Mouse (Mus musculus): ENCODE results near the gene Gpr146. TPM values are rescaled to one million over a fixed set of nuclear protein-coding genes. Genes with fewer than 3 reads are reported as not detected.

Gpr146 gene
- polyA plus RNA-seq (2012; ENCODE audit: low replicate concordance): 37.7 and 55.6 TPM in 2 replicates

GRCm38 (mm10) chr5:139377468-139378270 is at the start of gene Gpr146:
Gpr146 (plus strand) TSS chr5:139377697.

GRCm38 (mm10) chr5:139351134-139351533 is 26.4 kb upstream of the Gpr146 start, which contains the start of gene Cox19:
Cox19 (minus strand) TSS chr5:139351418.

GRCm38 (mm10) chr5:139352317-139352716 is 25.2 kb upstream of the Gpr146 start, which contains the start of gene Cyp2w1:
Cyp2w1 (plus strand) TSS chr5:139352617.

DNA sequence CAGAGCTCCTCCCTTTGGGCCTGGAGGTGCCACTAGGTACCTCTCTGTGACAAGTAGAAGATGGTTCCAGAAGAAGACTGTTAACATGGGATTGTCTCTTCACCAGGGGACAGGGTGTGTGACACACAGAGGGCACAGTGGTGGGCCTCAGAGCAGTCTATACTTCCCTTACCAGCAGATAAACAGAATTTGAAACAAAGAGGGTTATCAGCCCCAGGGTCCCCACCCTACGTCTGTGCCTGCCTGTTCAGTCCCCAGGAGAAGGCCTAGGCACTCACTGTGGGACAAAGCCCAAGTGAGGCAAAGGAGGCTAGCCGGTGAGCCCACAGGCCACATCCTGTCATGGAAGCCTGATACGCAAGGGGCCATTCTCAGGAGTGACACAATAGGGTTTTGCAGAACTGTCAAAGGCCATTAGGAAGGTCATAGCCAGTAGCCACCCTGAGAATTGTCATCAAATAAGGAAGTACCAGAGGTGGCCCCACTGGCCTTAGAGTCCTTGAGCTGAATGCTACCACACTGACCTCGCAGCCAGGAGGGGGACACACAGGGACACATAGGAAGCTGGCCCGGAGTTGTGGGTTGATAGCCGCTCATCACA is 27.4 kb downstream of the Gpr146 start, which contains the start of gene C130050O18Rik:
Gene C130050O18Rik (plus strand): TSS at position 480 of the 601 bp plus-strand sequence.

GRCm38 (mm10) chr5:139423026-139423865 is 45.7 kb downstream of the Gpr146 start, which contains the start of gene Gper1:
Gper1 (plus strand) TSS chr5:139423151.

Other genes with a start within 250 kb of the Gpr146 start
- gene Prkar1b, start 227.7 kb upstream of the Gpr146 start, polyA plus RNA-seq (2012; ENCODE audit: low replicate concordance): 0.95 and 1.6 TPM in 2 replicates
- gene Dnaaf5, start 227.5 kb upstream of the Gpr146 start, polyA plus RNA-seq (2012; ENCODE audit: low replicate concordance): 83.4 and 123 TPM in 2 replicates
- 11.8 and 39.6 TPM in 2 replicates for gene Sun1, start 177.1 kb upstream of the Gpr146 start, polyA plus RNA-seq (2012; ENCODE audit: low replicate concordance)
- gene Get4, start 125.4 kb upstream of the Gpr146 start, polyA plus RNA-seq (2012; ENCODE audit: low replicate concordance): 85.5 and 92.0 TPM in 2 replicates
- gene Adap1, start 52.1 kb upstream of the Gpr146 start, polyA plus RNA-seq (2012; ENCODE audit: low replicate concordance): 6.4 and 6.7 TPM in 2 replicates
- gene Cox19, start 26.3 kb upstream of the Gpr146 start, polyA plus RNA-seq (2012; ENCODE audit: low replicate concordance): 31.5 and 69.9 TPM in 2 replicates
- not detected in 2 replicates for gene Cyp2w1, start 25.1 kb upstream of the Gpr146 start, polyA plus RNA-seq (2012; ENCODE audit: low replicate concordance)
- gene C130050O18Rik, start 27.6 kb downstream of the Gpr146 start, polyA plus RNA-seq (2012; ENCODE audit: low replicate concordance): 0.09 and 0.23 TPM in 2 replicates
- 0.17 TPM in 1 of 2 replicates, not detected in the other for gene Gper1, start 45.5 kb downstream of the Gpr146 start, polyA plus RNA-seq (2012; ENCODE audit: low replicate concordance)
- 27.4 and 43.2 TPM in 2 replicates for gene 3110082I17Rik, start 82.8 kb downstream of the Gpr146 start, polyA plus RNA-seq (2012; ENCODE audit: low replicate concordance)
- gene Zfand2a, start 106.9 kb downstream of the Gpr146 start, polyA plus RNA-seq (2012; ENCODE audit: low replicate concordance): 2.1 and 3.2 TPM in 2 replicates
- gene Uncx, start 165.8 kb downstream of the Gpr146 start, polyA plus RNA-seq (2012; ENCODE audit: low replicate concordance): not detected in 2 replicates